Mouse (Mus musculus) embryonic facial prominence, embryonic 10.5 days (tissue): ENCODE data around the gene Asic2. TPM values are rescaled to one million over a fixed set of nuclear protein-coding genes. Genes with fewer than 3 reads are reported as not detected.
A peak's percentile ranks its signal among the peaks of the same experiment; 100 is the strongest.

Source experiments
- DNase-seq: peaks from one replicate; pipeline ENCODE4 v3.0.0-alpha.2; 2017; ENCODE audit warnings: low spot score
- H3K27ac ChIP-seq: fragments of 300-500 bp; sonication (generic); replicated peaks from 2 replicates; pipeline ENCODE4 v1.5.1; 2016; ENCODE audit warnings: mild to moderate bottlenecking
- H3K27me3 ChIP-seq: fragments of 300-500 bp; sonication (generic); replicated peaks from 2 replicates; pipeline ENCODE4 v1.6.1; 2016; ENCODE audit warnings: low read depth, mild to moderate bottlenecking; ENCODE audit not compliant: poor library complexity, severe bottlenecking
- H3K36me3 ChIP-seq: fragments of 300-500 bp; sonication (generic); replicated peaks from 2 replicates; pipeline ENCODE4 v1.6.1; 2016; ENCODE audit warnings: mild to moderate bottlenecking, moderate library complexity
- H3K4me1 ChIP-seq: fragments of 300-500 bp; sonication (generic); 2 replicates; pipeline ENCODE4 v1.6.1; 2016
- H3K4me3 ChIP-seq: fragments of 300-500 bp; sonication (generic); 2 replicates; pipeline ENCODE4 v1.5.1; 2016; ENCODE audit warnings: mild to moderate bottlenecking, moderate library complexity
- H3K9me3 ChIP-seq: fragments of 300-500 bp; sonication (generic); 2 replicates; pipeline ENCODE4 v1.6.1; 2016; ENCODE audit warnings: mild to moderate bottlenecking
- WGBS: fragments of 180-500 bp; shearing (Covaris S2); methylation state at CpG from one replicate; pipeline ENCODE4 v1.1.7; 2016; 5-methylcytosine and 5-hydroxymethylcytosine counted together
- polyA plus RNA-seq: library from polyadenylated mRNA; unstranded; fragments of >200 nt; fragmentation: Nextera tagmentation; extraction: Ambion mirVana; gene quantifications from 2 replicates; pipeline ENCODE4 v1.2.1, GENCODE M21; 2016

The Asic2 gene
- polyA plus RNA-seq, 1 experiment from 2014 or later = 0.66 TPM

GRCm38 (mm10) chr11:80946163-80946562, 1022.1 kb downstream of the Asic2 start:
- no peaks in the 10 kb centered on the region for H3K4me1 ChIP-seq
- H3K36me3 ChIP-seq = no peaks in the 10 kb centered on the region
- H3K27me3 ChIP-seq = no peaks in the 10 kb centered on the region
- DNase-seq = no peak
- H3K27ac ChIP-seq = no peak overlapping the region
- 93% methylated on average over 6 of the region's 6 CpGs for WGBS
- H3K4me3 ChIP-seq = no peak overlapping the region
- H3K9me3 ChIP-seq = no peaks in the 10 kb centered on the region

DNA sequence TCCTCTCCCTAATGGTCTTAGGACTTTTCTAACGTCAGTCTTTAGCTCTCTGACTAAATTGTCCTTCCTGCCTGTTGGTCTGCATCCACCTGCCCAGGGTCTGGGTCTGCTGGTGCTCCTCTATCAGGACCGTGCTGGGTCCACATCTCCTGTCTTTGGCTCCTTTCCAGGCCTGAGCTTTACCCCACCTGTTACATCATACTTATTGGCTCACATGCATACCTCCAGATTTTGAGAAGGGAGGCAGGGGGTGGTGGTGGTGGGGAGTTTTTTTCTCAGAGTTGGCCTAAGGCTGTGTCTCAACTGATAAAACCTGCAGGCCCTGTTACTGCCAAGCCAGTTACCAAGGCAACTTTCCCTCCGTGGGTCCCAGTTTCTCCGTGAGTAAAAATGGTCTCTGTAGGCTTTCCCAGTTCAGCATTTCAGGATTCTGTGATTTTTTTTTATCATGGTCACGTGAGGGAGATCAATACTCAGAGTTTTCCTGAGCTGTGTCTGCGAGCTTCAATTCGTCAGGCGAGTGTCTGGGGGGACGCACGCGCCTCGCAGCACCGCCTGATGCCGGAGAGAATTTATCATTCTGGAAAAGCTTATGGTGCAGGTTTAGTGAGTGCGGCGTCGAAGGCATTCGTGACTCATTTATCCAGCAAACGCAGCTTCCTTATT, 1044.8 kb downstream of the Asic2 start:
- no peak for DNase-seq
- Histone ChIP-seq H3K36me3 (no peaks in the 10 kb centered on the region), H3K4me3 (no peak overlapping the region), H3K9me3 (no peaks in the 10 kb centered on the region), H3K4me1 (no peaks in the 10 kb centered on the region), H3K27me3 (no peaks in the 10 kb centered on the region), H3K27ac (no peak overlapping the region)
- WGBS = 92% methylated on average over 19 of the region's 19 CpGs

DNA sequence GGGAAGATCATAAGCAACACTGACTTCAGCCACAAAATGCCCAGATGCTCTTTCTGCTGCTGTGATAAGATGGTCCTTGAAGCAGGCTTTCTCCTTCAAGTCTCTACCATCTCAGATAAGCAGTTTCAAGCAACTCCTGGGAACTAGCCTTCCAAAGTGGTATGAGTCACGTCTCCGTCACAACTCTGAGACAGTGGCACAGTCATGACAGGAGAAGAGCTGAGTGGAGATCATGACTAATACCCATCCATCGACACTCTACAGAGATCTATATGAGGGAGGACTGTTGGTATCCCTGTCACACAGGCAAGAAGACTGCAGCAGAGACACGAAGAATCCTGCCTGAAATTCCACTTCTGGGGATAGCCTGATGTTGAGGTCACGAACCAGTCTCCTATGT, 1049.9 kb downstream of the Asic2 start:
- H3K27ac ChIP-seq = no peak overlapping the region
- WGBS = 89% methylated on average over 5 of the region's 5 CpGs
- no peaks in the 10 kb centered on the region for H3K36me3 ChIP-seq
- no peaks in the 10 kb centered on the region; the same call in 1 of the 2 replicates for H3K9me3 ChIP-seq
- no peak overlapping the region for H3K4me3 ChIP-seq
- DNase-seq = no peak
- H3K27me3 ChIP-seq = no peaks in the 10 kb centered on the region
- H3K4me1 ChIP-seq = no peaks in the 10 kb centered on the region

DNA sequence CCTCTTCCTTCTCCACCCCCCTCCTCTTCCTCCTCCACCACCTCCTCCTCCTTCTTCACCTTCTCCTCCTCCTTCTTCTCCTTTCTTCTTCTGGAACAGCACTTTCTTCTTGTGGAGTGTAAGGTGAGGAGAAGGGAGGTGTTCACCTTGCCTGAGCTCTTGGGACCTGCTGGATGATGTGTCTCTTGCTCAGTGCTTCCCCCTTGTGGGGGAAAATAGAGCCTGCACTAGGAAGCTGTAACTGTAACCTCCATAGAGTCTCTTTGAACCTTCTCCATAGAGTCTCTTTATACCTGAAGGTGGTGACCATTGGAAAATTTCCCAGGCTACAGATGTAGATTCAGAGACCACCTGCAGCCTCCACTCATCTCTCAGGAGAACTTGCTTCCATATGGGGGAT, 1050.6 kb downstream of the Asic2 start:
- no peak for DNase-seq
- no peaks in the 10 kb centered on the region for H3K27me3 ChIP-seq
- H3K4me1 ChIP-seq = no peaks in the 10 kb centered on the region
- no peak overlapping the region for H3K4me3 ChIP-seq
- no peak overlapping the region for H3K27ac ChIP-seq
- no peaks in the 10 kb centered on the region for H3K36me3 ChIP-seq
- H3K9me3 ChIP-seq = no peaks in the 10 kb centered on the region; the same call in 1 of the 2 replicates

DNA sequence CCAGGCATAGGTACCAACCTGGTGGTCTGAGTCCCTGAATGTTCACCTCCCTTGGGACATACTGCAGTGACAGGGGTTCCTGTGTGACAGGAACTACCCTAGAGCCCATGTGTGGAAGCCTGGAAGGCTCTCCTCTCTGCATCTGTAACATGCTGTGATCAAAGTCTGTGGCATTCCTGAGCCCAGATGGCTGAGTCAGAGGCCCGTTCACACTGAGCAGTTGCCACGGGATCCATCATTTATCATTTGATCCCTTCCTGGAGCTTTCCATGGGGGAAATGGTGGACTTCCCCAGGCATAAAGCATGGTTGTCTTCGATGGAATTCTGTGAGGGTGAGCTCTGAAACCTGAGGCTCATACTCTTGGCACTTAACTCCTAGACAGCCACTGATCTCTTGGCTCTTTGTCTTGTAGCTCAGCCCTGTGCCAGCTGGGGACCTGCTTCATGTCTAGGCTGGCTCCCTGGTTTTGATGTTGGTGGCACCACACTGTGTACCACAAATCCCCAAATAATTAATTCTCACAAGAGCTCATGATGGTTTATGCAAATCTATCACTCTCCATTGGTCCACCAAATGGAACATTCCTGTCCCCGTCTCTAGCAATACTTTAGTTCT, 1054.7 kb downstream of the Asic2 start:
- no peaks in the 10 kb centered on the region; the same call in 1 of the 2 replicates for H3K9me3 ChIP-seq
- H3K27ac ChIP-seq = no peak overlapping the region
- 59% methylated on average over 4 of the region's 4 CpGs for WGBS
- H3K4me1 ChIP-seq = no peaks in the 10 kb centered on the region
- H3K27me3 ChIP-seq = no peaks in the 10 kb centered on the region
- no peak for DNase-seq
- no peak overlapping the region for H3K4me3 ChIP-seq
- no peaks in the 10 kb centered on the region for H3K36me3 ChIP-seq

DNA sequence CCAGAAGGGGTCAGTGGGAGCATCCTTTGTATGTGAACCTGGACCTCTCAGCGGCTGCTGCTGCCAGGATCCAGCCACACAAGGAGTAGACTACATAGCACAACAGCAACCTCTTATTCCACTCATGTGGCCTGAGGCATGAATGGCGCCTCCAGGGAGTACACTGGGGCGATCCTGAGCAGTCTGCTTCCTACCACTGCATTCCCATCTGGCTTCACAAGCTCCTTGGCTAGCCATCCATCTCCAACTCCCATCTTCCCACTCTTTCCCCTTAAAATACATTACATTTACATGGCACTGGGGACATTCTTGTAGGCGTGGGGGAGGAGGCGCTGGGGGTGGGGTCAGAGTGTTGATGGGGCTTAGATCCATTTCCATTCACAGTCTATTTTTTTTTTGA, 1055.5 kb downstream of the Asic2 start:
- H3K36me3 ChIP-seq = no peaks in the 10 kb centered on the region
- whole genome bisulfite sequencing = 81% methylated on average over 5 of the region's 5 CpGs
- no peak overlapping the region for H3K4me3 ChIP-seq
- no peak overlapping the region for H3K27ac ChIP-seq
- no peak for DNase-seq
- H3K27me3 ChIP-seq = no peaks in the 10 kb centered on the region
- H3K9me3 ChIP-seq = no peaks in the 10 kb centered on the region; the same call in 1 of the 2 replicates
- H3K4me1 ChIP-seq = no peaks in the 10 kb centered on the region

DNA sequence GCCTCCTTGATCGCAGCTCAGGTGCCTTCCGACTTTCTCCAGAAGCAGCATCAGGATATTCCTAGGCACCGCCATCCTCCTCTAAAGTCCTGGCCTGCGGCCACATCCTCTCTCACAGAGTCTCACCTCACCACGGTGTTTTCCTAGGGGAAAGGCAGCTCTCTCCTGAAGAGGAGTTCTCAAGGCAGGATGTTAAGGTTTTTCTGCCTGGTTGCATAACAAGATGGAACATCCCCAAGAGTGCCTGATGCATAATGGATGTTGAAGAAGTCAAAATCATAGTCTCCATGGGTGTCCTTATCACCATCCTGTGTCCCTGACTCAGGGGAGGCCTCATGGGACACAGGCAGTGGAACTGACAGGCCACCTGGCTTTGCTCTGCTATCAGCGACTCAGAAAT, 1060.4 kb downstream of the Asic2 start:
- no peaks in the 10 kb centered on the region for H3K9me3 ChIP-seq
- no peaks in the 10 kb centered on the region for H3K27me3 ChIP-seq
- no peak overlapping the region for H3K4me3 ChIP-seq
- no peak for DNase-seq
- 90% methylated on average over 6 of the region's 6 CpGs for WGBS
- H3K27ac ChIP-seq = no peak overlapping the region
- no peaks in the 10 kb centered on the region for H3K4me1 ChIP-seq
- H3K36me3 ChIP-seq = no peaks in the 10 kb centered on the region

DNA sequence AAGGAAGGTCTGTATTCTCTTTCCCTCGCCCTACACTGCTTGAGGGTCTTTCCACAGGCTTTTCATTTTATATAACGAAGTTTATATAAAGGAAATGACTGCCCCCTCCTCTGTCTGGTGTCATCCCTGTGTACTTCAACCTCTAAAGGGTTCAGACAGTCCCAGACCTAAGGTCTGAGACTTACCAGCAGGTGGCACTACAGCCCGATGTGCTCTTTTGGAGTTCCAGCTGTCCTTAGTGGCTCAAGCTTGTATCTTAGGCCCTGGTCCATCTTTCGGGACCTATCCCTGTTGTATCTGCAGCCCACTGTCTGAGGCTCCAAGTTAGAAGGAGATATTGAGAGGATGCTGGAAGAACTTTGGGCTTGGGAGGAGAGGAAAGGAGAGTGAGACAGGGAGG, 1061.8 kb downstream of the Asic2 start:
- WGBS = 36% methylated on average over 4 of the region's 4 CpGs
- Histone ChIP-seq H3K4me1 (no peaks in the 10 kb centered on the region), H3K36me3 (no peaks in the 10 kb centered on the region), H3K27me3 (no peaks in the 10 kb centered on the region), H3K9me3 (no peaks in the 10 kb centered on the region), H3K4me3 (no peak overlapping the region), H3K27ac (no peak overlapping the region)
- peak; percentile 58 for DNase-seq

- no peaks in the 10 kb centered on the region for H3K9me3 ChIP-seq
- 84% methylated on average over 2 of the region's 2 CpGs for WGBS
- no peaks in the 10 kb centered on the region for H3K4me1 ChIP-seq
- no peaks in the 10 kb centered on the region for H3K27me3 ChIP-seq
- H3K36me3 ChIP-seq = no peaks in the 10 kb centered on the region
- H3K4me3 ChIP-seq = no peak overlapping the region
- H3K27ac ChIP-seq = no peak overlapping the region
- no peak for DNase-seq
These were observed 1063.7 kb downstream of the Asic2 start for GRCm38 (mm10) chr11:80904559-80904958.

DNA sequence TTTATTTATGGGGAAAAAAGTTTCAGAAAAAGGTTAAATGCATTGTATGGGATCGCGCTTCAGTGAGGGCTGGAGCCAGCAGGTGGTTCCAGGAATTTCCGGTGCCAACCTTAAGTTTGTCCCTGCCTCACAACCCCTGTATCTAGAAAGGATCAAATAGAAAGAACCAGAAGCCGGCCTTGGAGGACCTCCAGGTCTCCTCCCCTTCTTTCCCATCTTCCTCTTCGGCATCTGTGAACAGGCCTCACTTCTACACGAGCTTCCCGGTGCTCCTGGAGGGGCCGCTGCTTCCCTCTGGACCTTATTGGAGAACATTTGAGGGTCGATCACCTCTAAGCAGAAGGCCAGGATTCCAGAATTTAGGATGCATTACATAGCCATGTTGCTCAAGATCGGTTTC, 1064.8 kb downstream of the Asic2 start:
- DNase-seq = no peak
- WGBS = 90% methylated on average over 10 of the region's 10 CpGs
- no peaks in the 10 kb centered on the region for H3K9me3 ChIP-seq
- no peaks in the 10 kb centered on the region for H3K36me3 ChIP-seq
- no peak overlapping the region for H3K4me3 ChIP-seq
- no peak overlapping the region for H3K27ac ChIP-seq
- no peaks in the 10 kb centered on the region for H3K27me3 ChIP-seq
- no peaks in the 10 kb centered on the region for H3K4me1 ChIP-seq

GRCm38 (mm10) chr11:80902664-80903063, 1065.6 kb downstream of the Asic2 start:
- no peak overlapping the region for H3K4me3 ChIP-seq
- no peaks in the 10 kb centered on the region for H3K36me3 ChIP-seq
- no peaks in the 10 kb centered on the region for H3K9me3 ChIP-seq
- no peak overlapping the region for H3K27ac ChIP-seq
- no peaks in the 10 kb centered on the region for H3K27me3 ChIP-seq
- no peak for DNase-seq
- no peaks in the 10 kb centered on the region for H3K4me1 ChIP-seq
- WGBS = 77% methylated on average over 7 of the region's 7 CpGs

- Histone ChIP-seq H3K9me3 (no peaks in the 10 kb centered on the region), H3K27ac (no peak overlapping the region), H3K27me3 (no peaks in the 10 kb centered on the region), H3K4me3 (no peak overlapping the region), H3K36me3 (no peaks in the 10 kb centered on the region), H3K4me1 (no peaks in the 10 kb centered on the region)
- DNase-seq = no peak
- WGBS = 94% methylated on average over 4 of the region's 4 CpGs
These were observed 1067.7 kb downstream of the Asic2 start for GRCm38 (mm10) chr11:80900555-80900954.

GRCm38 (mm10) chr11:80895853-80896252, 1072.4 kb downstream of the Asic2 start:
- no peak for DNase-seq
- no peaks in the 10 kb centered on the region for H3K9me3 ChIP-seq
- peaks cover 19% of the 10 kb centered on the region for H3K27me3 ChIP-seq
- 91% methylated on average over 3 of the region's 3 CpGs for WGBS
- H3K4me1 ChIP-seq = no peaks in the 10 kb centered on the region
- H3K27ac ChIP-seq = no peak overlapping the region
- no peak overlapping the region for H3K4me3 ChIP-seq
- H3K36me3 ChIP-seq = no peaks in the 10 kb centered on the region
